Mouse (Mus musculus) lung, postnatal 10 days (tissue): ENCODE measurements at regions not wholly inside any gene's neighbourhood (a gene's known extent, or its start where the extent isn't known, plus 50 kb on each side); places are given as distances from the start of the nearest gene placed in this dataset.

ENCODE experiments used
- DNase-seq: peaks from one replicate; pipeline ENCODE4 v3.0.0; 2021

GRCm38 (mm10) chr12:65594075-65594474 is 368.8 kb downstream of the Wdr20rt start:
- DNase-seq = no peak

GRCm38 (mm10) chr12:65644232-65644631 is 418.9 kb downstream of the Wdr20rt start:
- DNase-seq = no peak

GRCm38 (mm10) chr12:65656772-65657171 is 431.5 kb downstream of the Wdr20rt start:
- no peak for DNase-seq

- no peak for DNase-seq
These were observed 446.4 kb downstream of the Wdr20rt start for GRCm38 (mm10) chr12:65671673-65672072.

- DNase-seq = no peak
These were observed 447.9 kb downstream of the Wdr20rt start for GRCm38 (mm10) chr12:65673193-65673592.

GRCm38 (mm10) chr12:65674916-65675660 is 449.8 kb downstream of the Wdr20rt start:
- no peak for DNase-seq

GRCm38 (mm10) chr12:65680335-65680734 is 455.0 kb downstream of the Wdr20rt start:
- DNase-seq = no peak

GRCm38 (mm10) chr12:65681826-65682225 is 456.5 kb downstream of the Wdr20rt start:
- no peak for DNase-seq

GRCm38 (mm10) chr12:65704985-65705384 is 479.7 kb downstream of the Wdr20rt start:
- DNase-seq = no peak

GRCm38 (mm10) chr12:65712304-65712703 is 487.0 kb downstream of the Wdr20rt start:
- DNase-seq = no peak
